Mouse (Mus musculus): ENCODE results near the gene Bcan. TPM values are rescaled to one million over a fixed set of nuclear protein-coding genes. Genes with fewer than 3 reads are reported as not detected.

The Bcan gene
- total and polyA plus RNA-seq, 3 experiments = not detected

GRCm38 (mm10) chr3:87988068-87988467 is 12.0 kb downstream of the Bcan start:
- Histone ChIP-seq H3K4me1 (ENCODE audit: insufficient read depth, low read depth, low read length) (peaks cover 35% of the 10 kb centered on the region), H3K4me3 (ENCODE audit: low read depth, low read length) (peak overlapping the region; percentile 68; the same call in 1 of the 2 replicates), H3K36me3 (replicated peaks) (no peaks in the 10 kb centered on the region), H3K9me3 (replicated peaks) (no peaks in the 10 kb centered on the region), H3K27me3 (ENCODE audit: insufficient read depth, low read length) (peaks cover 26% of the 10 kb centered on the region)
- ATAC-seq (ENCODE audit: extremely low read depth, insufficient number of reproducible peaks, low FRiP score, poor library complexity, severe bottlenecking) = no peak
- TF ChIP-seq TAL1 (conservative IDR thresholded peaks at IDR 0.05; ENCODE audit: low read depth, low read length) = no peak
- TF ChIP-seq GATA2 (IDR thresholded peaks at IDR 0.05; ENCODE audit: borderline replicate concordance, low read depth, low read length) = no peak
- no peak for TF ChIP-seq CTCF (IDR thresholded peaks at IDR 0.05; ENCODE audit: low read depth, low read length)
- no peak for TF ChIP-seq GATA1 (IDR thresholded peaks at IDR 0.05; ENCODE audit: borderline replicate concordance, low read length)
- TF ChIP-seq POLR2AphosphoS5 (IDR thresholded peaks at IDR 0.05; ENCODE audit: insufficient replicate concordance, low read depth, low read length) = no peak
- no peak for DNase-seq (ENCODE audit: low spot score)

DNA sequence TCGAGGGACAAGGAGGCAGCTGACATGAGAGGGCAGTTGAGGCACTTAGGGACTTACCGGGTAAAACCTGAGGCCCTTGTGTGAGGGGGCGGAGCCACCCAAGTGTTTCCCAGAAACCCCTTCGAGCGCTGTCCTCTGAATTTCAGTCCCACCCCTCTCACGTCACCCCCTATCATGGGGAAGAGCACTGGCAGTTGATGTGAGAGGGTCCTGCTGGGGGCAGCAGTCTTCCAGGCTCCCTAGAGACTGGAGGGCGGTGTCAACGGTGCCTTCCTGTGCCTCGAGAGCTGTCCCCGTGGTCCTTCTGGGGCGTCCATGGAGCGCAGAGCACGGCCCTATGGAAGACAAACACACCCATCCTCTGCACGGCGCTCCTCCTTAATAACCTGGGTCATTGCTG is 12.4 kb downstream of the Bcan start:
- H3K36me3 ChIP-seq (replicated peaks) = no peaks in the 10 kb centered on the region
- H3K27me3 ChIP-seq (ENCODE audit: insufficient read depth, low read length) = peaks cover 24% of the 10 kb centered on the region
- H3K9me3 ChIP-seq (replicated peaks) = no peaks in the 10 kb centered on the region
- peaks cover 39% of the 10 kb centered on the region for H3K4me1 ChIP-seq (ENCODE audit: insufficient read depth, low read depth, low read length)
- H3K4me3 ChIP-seq (ENCODE audit: low read depth, low read length) = peak overlapping the region; percentile 68; the same call in 1 of the 2 replicates
- TF ChIP-seq POLR2AphosphoS5 (IDR thresholded peaks at IDR 0.05; ENCODE audit: insufficient replicate concordance, low read depth, low read length) (no peak), CTCF (IDR thresholded peaks at IDR 0.05; ENCODE audit: low read depth, low read length) (no peak), TAL1 (conservative IDR thresholded peaks at IDR 0.05; ENCODE audit: low read depth, low read length) (no peak), GATA1 (IDR thresholded peaks at IDR 0.05; ENCODE audit: borderline replicate concordance, low read length) (no peak), GATA2 (IDR thresholded peaks at IDR 0.05; ENCODE audit: borderline replicate concordance, low read depth, low read length) (no peak)
- ATAC-seq (ENCODE audit: extremely low read depth, insufficient number of reproducible peaks, low FRiP score, poor library complexity, severe bottlenecking) (peak; percentile 48; the same call in 1 of the 2 replicates), DNase-seq (ENCODE audit: low spot score) (peak; percentile 74)

DNA sequence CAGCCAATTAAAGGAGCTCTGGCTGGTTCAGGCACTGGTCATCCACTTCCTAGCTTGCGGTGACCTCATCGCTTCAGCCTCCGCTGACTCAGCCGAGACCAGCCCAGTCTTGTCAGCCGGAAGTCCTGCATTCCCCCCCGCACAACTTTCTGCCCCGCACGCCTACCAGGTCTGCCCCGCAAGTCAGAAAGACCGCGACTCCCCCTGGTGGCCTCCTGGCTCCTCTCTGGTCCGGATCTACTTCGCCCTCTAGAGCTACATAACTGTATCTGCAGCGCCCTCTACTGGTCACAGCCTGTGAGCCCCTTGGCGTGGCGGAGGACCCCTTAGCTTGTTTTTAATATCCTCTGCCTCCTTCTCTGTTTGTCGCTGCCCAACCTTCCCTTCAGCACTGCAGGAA is 13.2 kb downstream of the Bcan start:
- H3K4me3 ChIP-seq (ENCODE audit: low read depth, low read length) = peak overlapping the region; percentile 68; the same call in 1 of the 2 replicates
- ATAC-seq (ENCODE audit: extremely low read depth, insufficient number of reproducible peaks, low FRiP score, poor library complexity, severe bottlenecking) (peak; percentile 42), DNase-seq (ENCODE audit: low spot score) (peak; percentile 79)
- H3K27me3 ChIP-seq (ENCODE audit: insufficient read depth, low read length) = peaks cover 25% of the 10 kb centered on the region
- TF ChIP-seq CTCF (IDR thresholded peaks at IDR 0.05; ENCODE audit: low read depth, low read length) (peak; percentile 87), POLR2AphosphoS5 (IDR thresholded peaks at IDR 0.05; ENCODE audit: insufficient replicate concordance, low read depth, low read length) (no peak)
- peaks cover 47% of the 10 kb centered on the region for H3K4me1 ChIP-seq (ENCODE audit: insufficient read depth, low read depth, low read length)
- no peaks in the 10 kb centered on the region for H3K9me3 ChIP-seq (replicated peaks)
- no peaks in the 10 kb centered on the region for H3K36me3 ChIP-seq (replicated peaks)

- Histone ChIP-seq H3K27me3 (ENCODE audit: insufficient read depth, low read length) (peaks cover 33% of the 10 kb centered on the region), H3K9me3 (replicated peaks) (no peaks in the 10 kb centered on the region), H3K4me1 (ENCODE audit: insufficient read depth, low read depth, low read length) (peaks cover 52% of the 10 kb centered on the region), H3K36me3 (replicated peaks) (no peaks in the 10 kb centered on the region), H3K4me3 (ENCODE audit: low read depth, low read length) (no peak overlapping the region)
- ATAC-seq (ENCODE audit: extremely low read depth, insufficient number of reproducible peaks, low FRiP score, poor library complexity, severe bottlenecking) (no peak), DNase-seq (ENCODE audit: low spot score) (no peak)
- no peak for TF ChIP-seq POLR2AphosphoS5 (IDR thresholded peaks at IDR 0.05; ENCODE audit: insufficient replicate concordance, low read depth, low read length)
- TF ChIP-seq TAL1 (conservative IDR thresholded peaks at IDR 0.05; ENCODE audit: low read depth, low read length) = no peak
- TF ChIP-seq CTCF (IDR thresholded peaks at IDR 0.05; ENCODE audit: low read depth, low read length) = no peak
- TF ChIP-seq GATA1 (IDR thresholded peaks at IDR 0.05; ENCODE audit: borderline replicate concordance, low read length) = no peak
- TF ChIP-seq GATA2 (IDR thresholded peaks at IDR 0.05; ENCODE audit: borderline replicate concordance, low read depth, low read length) = no peak
These were observed 14.3 kb downstream of the Bcan start for GRCm38 (mm10) chr3:87985505-87986320.

DNA sequence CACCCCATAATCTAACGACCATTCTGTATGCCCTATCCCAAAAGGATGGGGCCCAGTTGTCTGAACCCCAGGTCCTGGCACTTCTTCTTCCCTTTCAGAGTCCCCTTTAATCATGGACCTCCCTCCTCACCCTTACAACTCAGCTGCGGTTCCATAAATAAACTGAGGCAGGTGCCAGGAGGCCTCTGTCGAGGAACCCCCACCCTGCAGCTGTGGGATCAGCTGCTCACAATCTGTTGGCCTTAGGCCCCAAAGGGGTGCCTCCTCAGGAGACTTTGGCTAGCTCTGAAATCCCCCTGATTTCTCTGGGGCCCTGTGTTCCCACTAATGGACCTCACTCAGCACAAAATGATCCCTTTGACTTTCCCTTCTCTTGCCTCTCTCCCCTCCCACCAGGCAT is 15.9 kb downstream of the Bcan start:
- no peaks in the 10 kb centered on the region for H3K9me3 ChIP-seq (replicated peaks)
- H3K4me1 ChIP-seq (ENCODE audit: insufficient read depth, low read depth, low read length) = peaks cover 51% of the 10 kb centered on the region
- DNase-seq (ENCODE audit: low spot score) (no peak), ATAC-seq (ENCODE audit: extremely low read depth, insufficient number of reproducible peaks, low FRiP score, poor library complexity, severe bottlenecking) (no peak)
- no peak for TF ChIP-seq POLR2AphosphoS5 (IDR thresholded peaks at IDR 0.05; ENCODE audit: insufficient replicate concordance, low read depth, low read length)
- no peak for TF ChIP-seq GATA2 (IDR thresholded peaks at IDR 0.05; ENCODE audit: borderline replicate concordance, low read depth, low read length)
- TF ChIP-seq TAL1 (conservative IDR thresholded peaks at IDR 0.05; ENCODE audit: low read depth, low read length) = no peak
- H3K27me3 ChIP-seq (ENCODE audit: insufficient read depth, low read length) = peaks cover 42% of the 10 kb centered on the region
- no peak overlapping the region for H3K4me3 ChIP-seq (ENCODE audit: low read depth, low read length)
- no peaks in the 10 kb centered on the region for H3K36me3 ChIP-seq (replicated peaks)

GRCm38 (mm10) chr3:87983627-87984026 is 16.4 kb downstream of the Bcan start:
- TF ChIP-seq CTCF (IDR thresholded peaks at IDR 0.05; ENCODE audit: low read depth, low read length) = no peak
- no peak for TF ChIP-seq POLR2AphosphoS5 (IDR thresholded peaks at IDR 0.05; ENCODE audit: insufficient replicate concordance, low read depth, low read length)
- no peak for TF ChIP-seq GATA1 (IDR thresholded peaks at IDR 0.05; ENCODE audit: borderline replicate concordance, low read length)
- no peak for TF ChIP-seq GATA2 (IDR thresholded peaks at IDR 0.05; ENCODE audit: borderline replicate concordance, low read depth, low read length)
- TF ChIP-seq TAL1 (conservative IDR thresholded peaks at IDR 0.05; ENCODE audit: low read depth, low read length) = no peak
- H3K4me1 ChIP-seq (ENCODE audit: insufficient read depth, low read depth, low read length) = peaks cover 51% of the 10 kb centered on the region
- no peaks in the 10 kb centered on the region for H3K36me3 ChIP-seq (replicated peaks)
- H3K4me3 ChIP-seq (ENCODE audit: low read depth, low read length) = no peak overlapping the region; the same call in 1 of the 2 replicates
- no peaks in the 10 kb centered on the region for H3K9me3 ChIP-seq (replicated peaks)
- peaks cover 47% of the 10 kb centered on the region for H3K27me3 ChIP-seq (ENCODE audit: insufficient read depth, low read length)
- ATAC-seq (ENCODE audit: extremely low read depth, insufficient number of reproducible peaks, low FRiP score, poor library complexity, severe bottlenecking) = no peak
- DNase-seq (ENCODE audit: low spot score) = no peak
